Mouse (Mus musculus) adrenal gland, postnatal 36 days (tissue): ENCODE measurements around the gene Cars2. TPM values are rescaled to one million over a fixed set of nuclear protein-coding genes. Genes with fewer than 3 reads are reported as not detected.

Experiments used
- DNase-seq, 2 experiments: peaks; one replicate each; pipeline ENCODE4 v3.0.0; 2021; ENCODE audit warnings: mixed read lengths in 1 of 2
- long read RNA-seq, 2 experiments: library from polyadenylated mRNA; stranded (forward); transcript quantifications; one replicate each; pipeline ENCODE4 v2.0.0; 2021; ENCODE audit warnings: borderline sequencing depth in 2 of 2
- total RNA-seq, 2 experiments: library from RNA; stranded (reverse); gene quantifications; 2 replicates each; pipeline ENCODE4 v1.2.3; 2021

Gene Cars2
- 10 to 100 TPM; 34.6 to 39.8 TPM for total RNA-seq
- long read RNA-seq, experiment 1, transcript Cars2-201 (15 exons, 1,902 nt): major isoform, 13 of 100 reads
- long read RNA-seq, experiment 1, transcript Cars2-207 (4 exons, 826 nt): minor isoform, 6 of 100 reads
- long read RNA-seq, experiment 1, partial matches to known transcripts: 12 of 100 reads
- long read RNA-seq, experiment 1, other reads (novel, unspliced or antisense): 68 of 100 reads
- long read RNA-seq, experiment 2, transcript Cars2-201 (15 exons, 1,902 nt): major isoform, 6 of 31 reads
- long read RNA-seq, experiment 2, partial matches to known transcripts: 4 of 31 reads
- long read RNA-seq, experiment 2, other reads (novel, unspliced or antisense): 17 of 31 reads

DNA sequence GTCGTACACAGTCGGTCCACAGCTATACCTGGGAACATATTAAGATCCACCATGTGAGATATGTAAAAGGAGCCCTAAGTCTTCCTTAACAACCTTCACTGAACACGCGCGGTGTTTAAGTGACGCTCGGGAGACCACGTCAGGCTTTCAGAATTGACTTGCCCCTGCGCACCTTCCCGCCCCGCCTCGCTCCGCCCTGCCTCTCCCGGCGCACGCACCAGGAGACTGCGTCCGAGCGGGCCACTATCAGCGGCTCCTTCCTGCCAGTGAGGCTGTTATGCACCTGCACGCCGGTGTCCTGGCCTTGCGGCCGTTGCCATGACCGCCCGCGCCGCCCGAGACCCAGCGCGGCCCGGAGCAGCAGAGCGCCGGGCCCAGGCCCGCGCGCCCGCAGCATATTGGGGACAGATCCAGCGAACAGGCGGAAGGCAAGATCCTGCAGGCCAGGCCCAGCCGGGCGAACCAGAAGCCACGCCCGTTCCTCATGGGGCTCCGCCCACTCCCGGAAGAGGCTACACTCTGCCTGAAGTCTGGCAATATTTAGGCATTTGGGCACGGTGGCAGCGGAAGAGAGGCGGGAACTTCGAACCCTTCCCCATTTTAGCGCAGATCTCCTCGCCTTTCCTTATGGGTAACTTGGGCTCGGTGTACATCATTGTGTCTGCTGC lies at the start of gene Cars2:
Gene Cars2 (minus strand): TSS at position 503 of the 668 bp plus-strand sequence.
- peak; percentile 96 to 97 for DNase-seq

DNA sequence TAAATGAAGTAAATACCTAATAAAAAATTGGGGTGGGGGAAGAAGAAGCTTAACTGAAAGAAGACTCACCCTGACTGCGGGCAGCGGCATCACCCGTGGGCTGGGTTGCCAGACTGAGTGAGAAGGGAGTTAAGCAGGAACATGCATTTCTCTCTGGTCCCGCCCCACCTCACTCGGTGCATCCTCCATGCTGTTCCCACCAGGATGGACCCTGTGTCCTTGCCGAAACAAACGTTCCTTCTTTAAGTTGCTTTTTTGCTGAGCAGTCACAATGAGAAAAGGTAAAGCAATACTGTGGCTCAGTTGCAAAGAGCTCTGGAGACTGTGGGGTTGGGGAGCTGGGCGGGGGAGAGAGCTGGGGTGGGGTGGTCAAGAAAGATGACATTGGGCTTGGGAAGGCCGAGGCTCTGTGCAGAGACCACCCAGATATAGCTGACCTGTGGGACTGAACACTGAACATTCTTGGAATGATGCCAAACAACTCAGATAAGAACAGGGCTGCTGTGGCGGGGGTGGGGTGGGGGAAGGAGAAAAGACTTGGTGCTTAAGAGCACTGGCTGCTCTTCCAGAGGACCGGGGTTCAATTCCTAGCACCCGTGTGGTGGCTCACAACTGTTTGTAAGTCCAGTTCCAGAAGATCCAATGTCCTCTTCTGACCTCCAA lies 42.8 kb upstream of the Cars2 start:
- DNase-seq: no peak

DNA sequence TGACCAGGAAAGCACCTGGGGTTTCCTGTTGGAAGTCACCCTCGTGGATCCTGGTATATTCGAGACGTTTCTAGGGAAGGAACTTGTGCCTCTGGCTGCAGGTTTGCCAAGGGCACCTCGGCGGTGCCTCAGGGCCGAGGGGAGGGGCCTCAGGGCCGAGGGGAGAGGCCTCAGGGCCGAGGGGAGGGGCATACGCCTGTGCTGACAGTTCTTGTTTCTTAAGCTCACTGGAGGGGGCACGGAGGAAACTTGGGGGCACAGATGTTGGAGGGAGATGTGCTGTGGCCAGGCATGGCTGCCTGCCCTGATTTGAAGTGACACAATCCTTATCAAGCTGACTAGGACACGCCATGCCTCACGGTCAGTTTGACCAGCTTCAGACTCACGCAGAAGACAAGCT lies 41.7 kb upstream of the Cars2 start:
- DNase-seq: peak; percentile 75 to 78

DNA sequence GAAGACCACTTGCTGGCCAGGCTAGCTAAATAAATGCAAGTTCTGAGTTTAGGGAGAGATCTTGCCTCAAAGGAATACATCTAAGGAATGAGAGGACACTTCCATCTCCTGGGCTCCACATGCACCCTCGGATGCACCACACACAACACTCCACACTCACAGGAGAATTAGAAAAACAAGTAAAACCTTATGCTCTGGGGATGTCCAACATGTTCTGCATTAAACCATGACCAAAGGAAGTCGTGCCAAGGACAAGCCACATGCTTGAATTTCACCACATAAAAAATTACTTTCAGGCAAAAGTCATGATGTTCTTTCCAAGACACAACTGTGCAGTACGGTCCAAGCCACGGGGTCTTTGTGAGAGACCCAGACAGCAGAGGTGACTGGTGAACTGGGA lies 41.3 kb upstream of the Cars2 start:
- no peak for DNase-seq

DNA sequence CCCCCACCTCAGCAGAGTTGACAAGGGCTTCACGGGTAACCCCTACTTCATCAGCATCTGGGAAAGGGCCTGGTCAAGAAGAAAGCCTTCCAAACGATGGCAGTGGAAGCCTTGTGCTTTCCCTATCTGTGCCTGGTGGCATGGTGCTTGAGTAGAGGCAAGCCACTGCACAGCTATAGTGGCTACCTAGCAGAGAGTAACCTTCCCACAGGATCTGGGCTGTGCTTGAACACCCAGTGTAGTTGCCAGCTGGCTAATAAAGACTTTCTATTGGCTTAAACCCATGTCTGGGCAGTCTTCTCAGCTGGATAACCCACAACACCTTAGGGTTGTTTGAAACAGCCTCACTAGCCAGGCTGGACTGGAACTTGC lies 35.8 kb upstream of the Cars2 start:
- no peak for DNase-seq

DNA sequence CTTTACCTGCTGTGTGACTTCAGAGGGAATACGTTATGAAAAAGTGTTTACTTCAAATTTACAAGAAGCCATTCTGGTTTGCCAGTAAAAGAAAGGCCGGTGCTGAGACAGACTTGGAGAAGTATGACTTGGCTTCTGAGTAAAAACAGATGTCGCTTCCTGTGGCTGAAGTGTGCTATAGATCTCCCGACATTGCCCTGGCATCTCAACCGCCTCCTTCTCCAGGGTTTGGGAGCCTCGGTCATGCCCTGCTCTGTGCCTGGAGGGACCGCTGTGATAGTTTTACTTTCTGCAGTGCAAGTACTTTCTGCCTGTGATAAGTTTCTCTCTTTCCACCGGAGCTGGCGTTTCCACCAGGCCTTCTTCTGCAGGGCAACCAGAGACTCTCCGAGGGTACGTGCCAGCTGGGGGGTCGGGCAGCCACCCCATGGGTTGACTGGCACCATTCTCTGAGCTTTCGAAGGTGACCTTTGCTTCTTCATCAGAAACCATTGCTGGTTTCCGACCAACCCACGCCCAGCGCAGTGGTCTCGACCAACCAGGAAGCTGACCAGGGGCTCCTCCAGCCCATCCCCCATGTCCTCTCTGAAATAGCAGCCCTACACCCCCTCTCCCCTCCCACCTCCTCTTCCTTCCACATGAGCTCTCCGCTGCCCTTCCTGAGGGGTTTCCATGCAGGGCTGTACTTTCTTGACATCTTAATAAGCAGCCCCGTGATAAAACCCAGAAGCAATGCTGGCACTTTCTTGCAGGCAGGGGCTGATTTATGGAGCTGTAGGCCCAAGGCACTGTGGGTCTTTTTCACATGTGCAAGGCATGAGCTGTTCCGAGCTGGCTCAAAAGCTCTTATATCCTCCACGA lies 35.2 kb upstream of the Cars2 start:
- DNase-seq: no peak

DNA sequence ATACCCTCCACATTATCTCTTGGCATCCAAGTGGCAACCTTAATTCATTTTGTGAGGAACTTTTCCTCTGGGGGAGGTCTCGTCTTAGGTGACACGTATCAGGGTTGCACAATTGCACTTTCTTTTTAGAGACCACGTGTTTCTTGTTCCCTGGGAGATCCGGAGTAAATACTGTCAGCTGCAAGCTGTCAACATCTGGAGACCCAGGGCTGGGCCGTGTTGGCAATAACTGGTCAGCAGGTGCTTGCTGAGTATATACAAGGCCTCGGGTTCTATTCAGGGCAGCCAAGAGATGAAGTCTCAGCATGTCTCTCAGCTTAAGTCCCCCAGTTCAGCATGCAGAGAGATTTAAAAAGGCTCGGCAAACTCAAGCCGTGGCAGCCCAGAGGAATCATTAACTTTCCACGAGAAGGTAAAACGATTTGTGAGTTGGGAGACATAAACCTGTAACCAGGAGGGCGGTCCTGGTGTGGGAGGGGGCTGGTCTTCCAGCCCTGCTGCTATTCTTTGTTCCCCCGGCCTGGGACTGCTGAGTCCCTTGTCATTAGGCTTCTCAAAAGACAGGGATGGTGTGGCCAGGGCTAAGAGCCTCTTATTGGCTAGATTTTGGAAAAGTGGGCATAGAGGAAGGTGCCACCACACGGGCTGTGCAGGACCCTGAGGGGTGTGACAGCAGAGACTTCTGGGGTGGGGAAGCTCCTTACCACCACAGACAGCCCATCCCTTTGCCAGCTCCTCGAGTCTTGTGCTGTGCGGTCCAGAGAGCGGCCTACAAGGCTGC lies 25.2 kb upstream of the Cars2 start:
- no peak for DNase-seq

DNA sequence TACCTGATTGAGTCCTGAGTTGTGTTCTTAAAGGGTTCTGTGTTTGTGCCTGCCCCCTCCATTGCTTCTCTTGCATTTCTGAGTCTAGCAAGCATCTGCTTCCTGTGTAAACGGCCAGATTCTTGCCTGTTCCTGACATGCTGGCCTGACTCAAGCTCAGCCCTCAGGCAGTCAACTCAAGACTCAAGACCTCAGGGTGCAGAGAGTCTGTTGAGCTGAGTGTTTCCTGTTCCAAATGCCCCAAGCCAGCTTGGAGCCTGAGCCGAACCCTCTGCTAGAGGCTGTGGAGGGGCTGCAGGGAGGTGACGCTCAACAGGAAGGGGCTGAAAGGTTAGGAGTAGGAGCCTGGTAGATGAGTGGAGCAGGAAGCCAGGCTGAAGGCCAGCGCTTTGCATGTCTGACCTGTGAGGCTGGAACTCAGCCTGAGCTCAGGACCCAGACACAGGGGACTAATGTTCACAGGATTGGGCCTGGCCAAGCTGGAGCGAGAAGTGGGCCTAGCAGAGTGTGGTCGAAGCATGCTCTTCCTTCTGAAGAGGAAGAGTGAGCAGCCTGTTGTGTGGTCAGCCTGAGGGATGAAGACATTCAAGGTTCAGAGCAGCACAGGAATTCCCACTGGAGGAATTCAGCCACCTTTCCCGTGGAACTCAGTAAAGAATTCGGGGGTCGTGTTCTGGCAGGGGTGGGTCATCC lies 24.5 kb upstream of the Cars2 start:
- DNase-seq: no peak

DNA sequence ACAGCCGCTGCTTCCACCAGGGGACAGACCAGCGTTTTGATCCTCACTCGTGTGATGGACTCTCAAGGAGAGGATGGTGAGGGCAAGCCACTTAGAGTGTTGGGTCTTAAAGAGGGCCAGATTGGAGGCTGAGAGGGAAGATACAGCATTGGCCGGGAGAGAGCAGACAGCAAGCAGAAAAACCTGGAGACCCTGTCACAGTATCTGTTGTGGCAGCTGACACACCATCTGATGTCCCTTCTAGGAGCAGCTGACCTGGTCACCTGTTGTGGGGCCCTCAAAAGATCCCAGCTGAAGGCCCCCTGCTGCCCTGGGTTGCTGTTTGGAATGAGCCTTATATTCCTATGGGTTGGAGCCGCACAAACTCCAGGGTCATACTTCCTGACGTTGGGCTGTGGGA lies 21.8 kb upstream of the Cars2 start:
- no peak for DNase-seq

DNA sequence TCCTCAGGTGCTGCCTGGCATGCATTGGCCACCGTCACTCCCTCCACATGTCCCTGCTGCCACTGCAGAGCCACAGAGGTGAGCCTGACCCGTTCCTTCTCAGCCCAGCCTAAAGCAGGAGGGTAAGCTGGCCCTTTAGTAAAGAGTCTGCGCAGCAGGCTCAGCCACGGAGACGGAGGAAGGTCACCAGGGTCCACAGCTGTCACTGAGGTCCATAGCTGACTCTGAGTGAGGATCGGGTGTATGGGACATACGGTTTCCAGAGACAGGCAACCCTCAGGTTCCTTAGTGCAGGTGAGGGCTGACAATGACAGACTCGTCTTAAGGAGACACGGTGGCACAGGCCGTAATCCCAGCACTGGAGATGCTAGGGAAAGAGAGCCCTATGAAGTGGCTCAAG lies 21.4 kb upstream of the Cars2 start:
- DNase-seq: no peak

DNA sequence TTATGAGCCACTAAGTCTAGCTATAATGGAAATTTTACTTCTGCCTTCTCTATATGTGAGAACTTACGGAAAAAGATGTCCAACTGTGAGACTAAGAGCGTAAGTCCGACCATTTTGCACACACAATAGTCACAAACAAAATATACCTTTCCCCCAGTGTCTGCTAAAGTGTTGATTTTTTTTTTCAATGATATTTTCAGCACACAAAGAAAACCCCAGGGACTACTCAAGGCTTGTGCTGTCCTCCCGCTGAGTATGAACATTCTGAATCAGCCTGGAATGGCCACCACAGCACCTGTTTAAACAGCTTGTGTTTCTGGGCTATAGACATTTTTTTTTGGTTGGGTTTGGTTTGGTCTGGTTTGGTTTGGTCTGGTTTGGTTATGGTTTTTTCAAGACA lies 20.2 kb upstream of the Cars2 start:
- DNase-seq: no peak

DNA sequence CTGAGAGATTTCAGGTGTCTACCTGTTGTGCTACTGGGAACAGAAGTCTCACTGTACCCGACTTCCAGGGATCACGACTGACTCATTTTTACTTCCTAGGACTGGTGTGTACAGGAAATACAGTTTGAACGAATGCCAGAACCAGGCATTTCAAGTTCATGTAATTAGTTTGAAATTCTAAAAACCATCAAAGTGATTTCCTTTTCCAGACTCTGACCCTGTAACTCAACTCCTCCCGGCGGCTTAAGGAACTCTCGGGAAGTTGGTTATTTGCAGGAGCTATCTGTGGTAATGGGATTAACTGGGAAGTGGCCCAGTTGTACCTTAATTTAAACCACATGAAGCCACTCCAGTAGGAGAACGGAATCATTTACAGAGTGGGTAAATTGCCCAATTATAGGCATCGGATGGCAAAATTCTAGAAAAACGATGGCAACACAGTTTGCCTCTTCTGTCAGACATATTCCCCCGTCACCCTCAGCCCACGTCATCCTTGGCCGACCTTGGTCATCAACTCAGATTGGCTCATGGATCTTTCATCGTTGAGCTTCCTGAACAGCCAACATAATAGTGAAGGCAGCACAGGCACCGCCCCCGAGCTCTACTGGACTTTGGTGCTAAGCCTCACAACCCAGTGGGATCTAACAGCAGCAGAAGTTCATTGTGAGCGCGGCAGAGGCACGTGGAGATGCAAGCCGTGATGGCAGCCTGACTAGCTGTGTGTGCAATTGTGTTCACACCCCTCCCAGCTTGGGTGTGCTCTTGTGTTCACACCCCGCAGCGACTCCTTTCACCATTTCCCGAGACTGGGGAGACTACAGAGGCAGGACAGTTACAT lies 18.9 kb upstream of the Cars2 start:
- peak in 1 of 2 experiments; percentile 72 for DNase-seq

DNA sequence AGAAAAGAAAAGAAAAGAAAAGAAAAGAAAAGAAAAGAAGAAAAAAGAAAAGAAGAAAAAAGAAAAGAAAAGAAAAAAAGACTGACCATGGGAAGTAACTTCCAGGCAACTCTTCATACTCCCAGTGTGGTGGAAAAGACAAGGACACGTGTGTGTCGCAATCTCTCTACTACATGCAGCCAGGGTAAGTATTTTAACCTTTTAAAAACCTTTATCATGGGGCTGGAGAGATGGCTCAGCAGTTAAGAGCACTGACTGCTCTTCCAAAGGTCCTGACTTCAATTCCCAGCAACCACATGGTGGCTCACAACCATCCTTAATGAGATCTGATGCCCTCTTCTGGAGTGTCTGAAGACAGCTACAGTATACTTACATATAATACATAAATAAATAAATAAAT lies 17.6 kb upstream of the Cars2 start:
- DNase-seq: peak in 1 of 2 experiments; percentile 38

DNA sequence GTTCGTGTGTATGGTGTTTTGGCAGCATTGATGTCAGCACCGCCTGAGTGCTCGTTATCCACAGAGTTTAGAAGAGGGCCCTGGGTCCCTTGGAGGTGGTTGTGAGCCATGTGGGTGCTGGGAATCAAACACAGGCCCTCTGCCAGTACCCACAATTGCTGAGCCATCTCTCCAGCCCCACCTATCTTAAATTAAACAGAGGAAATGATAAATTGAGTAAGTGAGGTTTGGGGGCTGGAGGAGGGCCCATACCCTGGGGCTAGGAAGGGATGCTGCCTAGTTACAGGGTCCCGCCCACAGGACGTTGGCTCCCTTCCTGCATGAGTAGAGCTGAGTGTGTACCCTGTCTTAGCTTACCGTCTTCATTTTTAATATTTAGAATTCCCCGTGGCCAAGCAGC lies 14.1 kb upstream of the Cars2 start:
- no peak for DNase-seq

DNA sequence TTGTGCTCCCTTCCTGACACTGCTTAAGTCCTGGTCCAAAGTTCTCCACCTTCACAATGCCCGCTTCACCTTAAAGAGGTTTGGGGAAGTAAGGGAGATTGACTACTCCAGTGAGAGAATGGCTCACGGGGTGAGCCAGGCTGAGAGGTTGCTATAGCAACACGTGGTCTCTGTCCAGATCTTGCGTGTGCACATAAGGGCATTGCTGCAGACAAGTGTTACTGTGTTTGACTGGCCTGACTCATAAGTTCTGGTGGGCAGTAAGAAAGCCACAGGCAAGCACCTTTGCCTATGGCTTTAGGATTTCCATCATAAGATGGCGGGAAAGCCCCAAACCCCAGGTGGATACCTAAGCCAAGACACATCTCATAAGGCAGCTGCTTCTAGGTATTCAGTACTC lies 13.7 kb upstream of the Cars2 start:
- DNase-seq: no peak

DNA sequence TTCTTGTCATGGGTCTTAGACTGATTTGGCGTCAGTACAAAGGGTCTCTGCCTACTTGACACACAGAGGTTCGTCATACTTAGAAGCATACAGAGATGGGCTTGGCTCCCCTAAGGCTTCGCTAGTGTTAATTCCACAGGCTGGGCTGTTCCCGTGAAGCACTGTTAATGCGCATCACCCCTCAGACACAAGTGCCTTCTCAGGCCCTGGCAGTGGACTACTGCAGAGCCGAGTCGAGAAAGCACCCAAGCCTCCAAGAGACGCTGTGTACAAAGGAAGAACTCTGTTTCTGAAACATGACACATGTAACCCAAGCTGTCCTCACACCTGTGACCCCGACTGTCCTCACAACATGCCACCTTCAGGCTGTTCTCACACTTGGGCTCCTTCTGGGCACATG lies 9.6 kb upstream of the Cars2 start:
- DNase-seq: no peak

DNA sequence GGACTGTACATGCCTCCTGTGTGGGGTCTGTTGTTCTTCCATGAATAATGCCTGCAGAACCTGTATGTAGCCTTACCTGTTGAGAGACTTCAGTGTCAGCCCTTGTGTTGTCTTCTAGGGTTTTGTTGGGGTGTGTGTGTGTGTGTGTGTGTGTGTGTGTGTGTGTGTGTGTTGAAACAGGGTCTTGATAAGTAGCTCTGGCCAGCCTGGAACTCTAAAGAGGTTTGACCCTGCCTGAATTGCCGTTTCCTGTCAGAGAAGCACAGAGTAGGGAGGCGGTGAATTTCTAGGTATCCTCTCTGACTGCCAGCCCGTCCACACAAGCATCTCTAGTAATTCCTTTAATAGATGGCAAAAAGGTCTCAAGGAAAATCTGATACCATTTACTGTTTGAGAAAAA lies 8.9 kb upstream of the Cars2 start:
- no peak for DNase-seq

DNA sequence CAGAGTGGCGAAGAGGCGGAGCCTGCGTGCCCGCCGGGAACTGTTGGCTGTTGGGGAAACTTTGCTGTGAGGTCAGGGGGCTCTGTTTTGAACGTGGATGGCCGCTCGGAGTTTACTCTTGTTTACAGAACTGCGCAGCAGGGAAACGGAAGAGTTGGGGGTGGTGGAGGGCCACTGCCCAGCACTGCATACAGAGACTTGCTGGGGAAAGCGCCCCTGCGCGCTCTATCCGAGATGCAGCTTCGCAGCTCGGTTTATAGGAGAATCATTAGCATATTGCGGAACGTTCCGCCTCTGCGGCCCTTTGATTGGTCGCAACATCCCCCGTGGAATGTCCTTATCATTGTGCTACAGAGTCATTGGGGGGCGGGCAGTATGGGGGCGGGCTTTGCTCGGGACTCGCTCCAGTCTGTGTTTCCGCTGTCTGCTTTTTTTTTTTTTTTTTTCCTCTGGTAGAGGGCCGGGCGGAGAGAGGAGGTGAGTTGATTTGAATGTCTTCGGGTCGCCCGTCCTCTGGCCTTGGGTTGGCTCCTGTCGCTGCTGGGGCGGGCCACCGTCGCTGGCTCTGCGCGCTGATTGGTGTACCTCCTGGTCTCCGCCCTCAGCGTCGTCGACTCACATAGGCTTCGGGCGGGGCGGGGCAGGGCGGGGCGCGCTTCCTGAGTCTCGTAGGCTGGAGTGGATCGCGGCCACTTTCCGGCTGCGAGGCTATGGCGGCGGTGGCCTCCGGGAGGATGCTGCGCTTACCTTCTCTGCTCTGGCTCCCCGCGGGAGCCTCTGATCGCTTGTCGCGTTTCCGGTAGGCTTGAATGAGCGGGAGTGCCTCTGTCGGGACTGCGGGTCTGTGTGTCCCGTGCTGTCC lies 7.4 kb upstream of the Cars2 start:
- DNase-seq: peak; percentile 96 to 97

DNA sequence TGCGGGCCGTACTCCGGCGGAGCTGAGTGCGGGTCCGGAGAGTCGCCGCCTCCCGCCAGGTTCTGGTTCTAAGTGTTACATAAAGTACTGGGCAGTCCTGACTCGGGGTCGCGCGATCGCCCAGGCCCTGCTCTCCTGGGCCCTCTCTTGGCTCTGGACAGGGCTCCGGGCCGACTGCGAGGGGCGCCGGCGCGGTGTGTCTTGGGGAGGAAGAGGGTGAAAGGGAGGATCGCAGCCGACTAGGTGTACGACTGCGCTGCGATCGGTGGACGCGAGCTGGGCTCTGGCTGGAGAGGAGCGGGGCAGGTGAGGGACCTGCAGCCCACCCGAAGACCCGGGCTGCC lies 6.8 kb upstream of the Cars2 start:
- peak; percentile 45 to 60 for DNase-seq
